Mouse (Mus musculus) small intestine, adult 10 weeks (tissue): Measurements from ENCODE around the gene Igfn1. TPM values are rescaled to one million over a fixed set of nuclear protein-coding genes. Genes with fewer than 3 reads are reported as not detected.

Experiments
- polyA plus RNA-seq: library from polyadenylated mRNA; stranded (reverse); fragments of 350-450 nt; fragmentation: Illumina TruSeq; extraction: RNeasy Lipid Tissue Mini Kit (QIAGEN cat#74804); gene quantifications from one replicate; pipeline ENCODE4 v1.2.3, GENCODE M21; 2014; ENCODE audit warnings: low replicate concordance

Gene Igfn1
- polyA plus RNA-seq: not detected

GRCm38 (mm10) chr1:136006292-136006748, at the start of gene Igfn1:
TSS of gene Igfn1 (minus strand) at chr1:136006342.

GRCm38 (mm10) chr1:136052547-136052946, 46.4 kb upstream of the Igfn1 start, which contains the start of gene Cacna1s:
TSS of gene Cacna1s (plus strand) at chr1:136052750.

DNA sequence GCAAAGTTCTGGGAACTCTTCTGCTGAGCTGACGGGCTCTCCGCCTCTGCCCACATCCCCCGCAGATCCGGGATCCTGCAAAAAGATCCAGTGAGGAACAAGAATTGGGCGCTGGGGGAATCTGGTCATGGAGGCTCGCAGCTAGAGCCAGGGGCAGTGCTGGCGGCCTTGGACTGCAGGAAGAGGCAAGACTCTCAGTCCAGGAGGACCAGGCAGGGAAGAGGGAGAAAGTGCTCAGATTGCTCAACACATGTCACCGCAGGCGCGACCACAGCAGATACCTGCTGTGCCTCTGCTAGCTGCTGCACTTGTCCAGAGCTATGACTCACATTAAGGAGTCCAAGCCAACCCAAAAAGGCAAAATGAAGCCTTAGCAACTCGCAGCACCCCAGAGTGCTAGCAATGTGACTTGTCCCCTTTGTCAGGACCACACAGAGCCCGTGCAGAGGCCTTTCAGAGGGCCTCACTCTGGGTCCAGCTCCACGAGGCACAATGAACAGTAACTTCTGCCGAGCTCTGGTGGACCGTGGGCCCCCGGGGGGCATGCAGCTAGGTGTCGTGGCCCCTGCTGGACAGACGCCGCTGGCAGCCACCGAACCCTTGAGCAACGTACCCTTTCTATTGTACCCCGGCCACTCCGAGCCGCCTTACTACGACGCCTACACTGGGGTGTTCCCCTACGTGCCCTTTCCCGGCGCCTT, 44.3 kb upstream of the Igfn1 start, which contains the start of gene Ascl5:
TSS of gene Ascl5 (plus strand) at position 493 of the 701 bp plus-strand sequence.

GRCm38 (mm10) chr1:136007211-136008158, 1.3 kb upstream of the Igfn1 start, which contains the start of gene Tmem9:
TSS of gene Tmem9 (plus strand) at chr1:136008150.

DNA sequence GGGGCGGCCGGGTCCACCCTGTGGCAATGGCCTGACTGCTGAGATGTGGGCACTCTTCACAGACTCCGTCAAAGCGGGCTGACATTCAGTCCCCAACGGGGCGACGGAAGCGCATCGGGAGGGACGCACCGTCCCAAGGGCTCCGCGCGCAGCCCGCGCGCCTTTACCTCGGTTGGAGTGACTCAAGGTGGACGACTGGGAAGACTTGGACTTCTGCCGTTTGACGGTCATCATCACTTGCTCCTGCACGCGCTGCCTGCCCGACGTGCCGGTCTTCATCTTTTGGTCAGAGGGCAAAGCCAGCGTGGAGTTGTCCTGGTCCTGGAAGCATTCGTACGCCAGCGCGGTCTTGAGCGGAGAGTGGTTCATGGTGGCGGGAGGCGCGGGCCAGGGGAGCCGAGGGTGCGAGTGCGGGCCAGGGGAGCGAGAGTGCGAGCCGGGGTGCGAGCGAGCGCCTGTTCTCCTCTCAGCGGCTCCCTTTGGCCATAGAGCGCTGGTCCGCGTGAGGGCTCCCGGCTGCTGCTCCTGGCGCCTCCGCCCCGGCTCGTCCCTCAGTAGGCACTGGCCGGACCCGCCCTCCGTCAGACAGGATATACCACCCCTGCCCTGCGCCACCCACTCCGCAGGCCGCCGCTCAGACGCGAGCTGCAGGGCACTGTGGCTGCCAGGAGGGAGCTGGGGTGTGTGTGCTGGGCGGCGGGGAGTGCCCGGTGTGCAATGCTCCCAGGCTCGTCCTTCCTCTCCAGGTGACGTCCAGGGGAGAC, 87.3 kb downstream of the Igfn1 start, which contains the start of gene Pkp1:
TSS of gene Pkp1 (minus strand) at position 564 of the 764 bp plus-strand sequence.

Other genes starting within 250 kb of the Igfn1 start
- not detected for gene Phlda3, start 240.2 kb downstream of the Igfn1 start, polyA plus RNA-seq
- gene Tnni1, start 226.9 kb downstream of the Igfn1 start, polyA plus RNA-seq: not detected
- 6.2 TPM for gene Lad1, start 187.7 kb downstream of the Igfn1 start, polyA plus RNA-seq
- gene Tnnt2, start 170.0 kb downstream of the Igfn1 start, polyA plus RNA-seq: 0.93 TPM
- gene Pkp1, start 87.1 kb downstream of the Igfn1 start, polyA plus RNA-seq: 2.0 TPM
- 0.63 TPM for gene Tmem9, start 1.8 kb upstream of the Igfn1 start, polyA plus RNA-seq
- not detected for gene Ascl5, start 44.5 kb upstream of the Igfn1 start, polyA plus RNA-seq
- gene Cacna1s, start 46.4 kb upstream of the Igfn1 start, polyA plus RNA-seq: not detected
- gene Kif21b, start 125.0 kb upstream of the Igfn1 start, polyA plus RNA-seq: 1.2 TPM
- 1.3 TPM for gene Mroh3, start 206.5 kb upstream of the Igfn1 start, polyA plus RNA-seq
- gene Inava, start 227.9 kb upstream of the Igfn1 start, polyA plus RNA-seq: 1.7 TPM